Comparison of ENCODE assay signal across 17 mouse cellular contexts in the genomic region with DNA sequence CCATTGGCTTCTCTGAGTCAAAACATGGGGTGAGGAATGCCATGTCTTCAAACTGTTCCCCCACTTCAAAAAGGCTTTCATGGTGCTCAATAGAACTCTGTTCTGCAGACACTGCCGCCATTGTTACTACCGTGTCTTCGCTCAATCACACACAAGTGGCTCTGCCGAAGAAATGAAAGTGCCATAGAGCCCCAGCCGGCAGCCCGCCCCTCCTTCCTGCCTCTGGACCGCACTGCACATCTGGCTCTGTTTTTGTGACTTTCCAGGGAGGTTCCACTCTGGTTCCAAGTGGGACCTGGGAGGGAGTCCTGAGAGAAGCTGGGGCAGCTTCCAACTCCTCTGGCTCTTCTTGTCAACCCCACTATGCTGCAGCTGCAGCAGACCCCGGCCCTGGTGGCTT. TPM values are rescaled to one million over a fixed set of nuclear protein-coding genes. Genes with fewer than 3 reads are reported as not detected.
DNase-seq lines count a peak whose midpoint lies in the region; ATAC-seq and TF ChIP-seq lines count a peak whose summit lies in the region.
"Had no signal": no experiment of that assay in that cellular context is flagged by ENCODE, and none has a peak within 500 bp of the region (broad histone marks: within the 10 kb centered on the region; RNA-seq: fewer than 3 reads in every experiment).

No protein-coding gene starts in this region.

- ATAC-seq in lung, embryonic 14.5 days (ENCODE audit: insufficient read depth) = peak; percentile 48
- ATAC-seq in embryonic facial prominence, embryonic 11.5 days (replicated peaks; ENCODE audit: insufficient number of reproducible peaks, low FRiP score, low TSS enrichment, low read depth) = no peak
- peak; percentile 12; the same call in 1 of the 2 replicates for ATAC-seq in embryonic facial prominence, embryonic 14.5 days (ENCODE audit: low read depth)
- no peak for ATAC-seq in limb, embryonic 13.5 days (ENCODE audit: low FRiP score, low read depth)
- ATAC-seq: lung, postnatal 0 days had no signal

- H3K36me3 ChIP-seq in lung, embryonic 14.5 days (ENCODE audit: insufficient read depth) = no peaks in the 10 kb centered on the region
- no peaks in the 10 kb centered on the region for H3K36me3 ChIP-seq in embryonic facial prominence, embryonic 11.5 days (replicated peaks; ENCODE audit: control insufficient read depth, insufficient read depth, low read depth, low read length)
- H3K36me3 ChIP-seq in embryonic facial prominence, embryonic 14.5 days (ENCODE audit: control insufficient read depth, insufficient read depth, low read length) = no peaks in the 10 kb centered on the region
- H3K36me3 ChIP-seq in limb, embryonic 13.5 days = peaks cover 4% of the 10 kb centered on the region; the same call in 1 of the 2 replicates

- H3K4me2 ChIP-seq in lung, embryonic 14.5 days = no peak overlapping the region
- no peak overlapping the region for H3K4me2 ChIP-seq in embryonic facial prominence, embryonic 11.5 days (ENCODE audit: low read depth, low read length)
- no peak overlapping the region for H3K4me2 ChIP-seq in embryonic facial prominence, embryonic 14.5 days (ENCODE audit: low read depth, low read length)
- H3K4me2 ChIP-seq in limb, embryonic 13.5 days (replicated peaks) = peak overlapping the region; percentile 19

- WGBS in lung, embryonic 14.5 days = 45% methylated on average over 8 of the region's 8 CpGs
- WGBS in embryonic facial prominence, embryonic 11.5 days = 15% methylated on average over 8 of the region's 8 CpGs
- 34% methylated on average over 8 of the region's 8 CpGs for WGBS in embryonic facial prominence, embryonic 14.5 days
- 40% methylated on average over 8 of the region's 8 CpGs for WGBS in limb, embryonic 13.5 days

- H3K27me3 ChIP-seq in lung, embryonic 14.5 days (ENCODE audit: insufficient read depth, low read length) = no peaks in the 10 kb centered on the region
- no peaks in the 10 kb centered on the region for H3K27me3 ChIP-seq in embryonic facial prominence, embryonic 11.5 days (ENCODE audit: control insufficient read depth, insufficient read depth, low read length)
- no peaks in the 10 kb centered on the region for H3K27me3 ChIP-seq in embryonic facial prominence, embryonic 14.5 days (replicated peaks; ENCODE audit: control insufficient read depth, insufficient read depth, low read length)
- no peaks in the 10 kb centered on the region for H3K27me3 ChIP-seq in limb, embryonic 13.5 days

- TF ChIP-seq CTCF in lung, embryonic 14.5 days (IDR thresholded peaks at IDR 0.05; ENCODE audit: low read depth) = no peak

- H3K9ac ChIP-seq in lung, embryonic 14.5 days = no peak overlapping the region
- H3K9ac ChIP-seq in embryonic facial prominence, embryonic 11.5 days (replicated peaks; ENCODE audit: low read length) = no peak overlapping the region
- H3K9ac ChIP-seq in embryonic facial prominence, embryonic 14.5 days (ENCODE audit: low read depth, low read length) = no peak overlapping the region
- H3K9ac ChIP-seq in limb, embryonic 13.5 days = no peak overlapping the region
- H3K9ac ChIP-seq: liver, embryonic 14.5 days had no signal

- H3K4me1 ChIP-seq in lung, embryonic 14.5 days (ENCODE audit: insufficient read depth) = peaks cover 15% of the 10 kb centered on the region; the same call in 1 of the 2 replicates
- peaks cover 17% of the 10 kb centered on the region for H3K4me1 ChIP-seq in embryonic facial prominence, embryonic 11.5 days (ENCODE audit: control insufficient read depth, insufficient read depth, low read length)
- peaks cover 35% of the 10 kb centered on the region for H3K4me1 ChIP-seq in embryonic facial prominence, embryonic 14.5 days (ENCODE audit: control insufficient read depth, insufficient read depth, low read length)
- peaks cover 67% of the 10 kb centered on the region for H3K4me1 ChIP-seq in limb, embryonic 13.5 days
- H3K4me1 ChIP-seq: megakaryocyte, embryonic 14.5 days had no signal

- no peak overlapping the region for H3K4me3 ChIP-seq in lung, embryonic 14.5 days (ENCODE audit: low read depth, low read length)
- H3K4me3 ChIP-seq in embryonic facial prominence, embryonic 11.5 days (ENCODE audit: low read depth, low read length) = no peak overlapping the region
- H3K4me3 ChIP-seq in embryonic facial prominence, embryonic 14.5 days (ENCODE audit: low read depth, low read length) = no peak overlapping the region
- no peak overlapping the region for H3K4me3 ChIP-seq in limb, embryonic 13.5 days
- H3K4me3 ChIP-seq: megakaryocyte, embryonic 14.5 days had no signal

- H3K9me3 ChIP-seq in lung, embryonic 14.5 days (ENCODE audit: low read depth, low read length) = no peaks in the 10 kb centered on the region
- no peaks in the 10 kb centered on the region for H3K9me3 ChIP-seq in embryonic facial prominence, embryonic 11.5 days (replicated peaks; ENCODE audit: control insufficient read depth, low read length)
- no peaks in the 10 kb centered on the region for H3K9me3 ChIP-seq in embryonic facial prominence, embryonic 14.5 days (ENCODE audit: control insufficient read depth, low read length)
- no peaks in the 10 kb centered on the region for H3K9me3 ChIP-seq in limb, embryonic 13.5 days
- H3K9me3 ChIP-seq: megakaryocyte, embryonic 14.5 days had no signal

- 0 out of 2 replicates have a peak overlapping the region, but pooled peaks have one; percentile 7 for H3K27ac ChIP-seq in lung, embryonic 14.5 days (ENCODE audit: low read depth)
- H3K27ac ChIP-seq in embryonic facial prominence, embryonic 11.5 days (replicated peaks; ENCODE audit: low read depth, low read length) = peak overlapping the region; percentile 52
- peak overlapping the region; percentile 68 for H3K27ac ChIP-seq in embryonic facial prominence, embryonic 14.5 days (replicated peaks; ENCODE audit: low read depth, low read length)
- H3K27ac ChIP-seq in limb, embryonic 13.5 days = peak overlapping the region; percentile 67; the same call in 1 of the 2 replicates
- H3K27ac ChIP-seq: liver, embryonic 14.5 days had no signal

- DNase-seq in lung, embryonic 14.5 days = peak; percentile 34
- no peak for DNase-seq in lung, postnatal 25 days (ENCODE audit: low spot score)
- DNase-seq in embryonic facial prominence, embryonic 11.5 days (ENCODE audit: low spot score) = peak; percentile 66
- peak; percentile 46 for DNase-seq in embryonic facial prominence, embryonic 14.5 days (ENCODE audit: low spot score)
- DNase-seq in urinary bladder, postnatal 25 days (ENCODE audit: low spot score) = no peak
- DNase-seq in kidney, postnatal 25 days = no peak
- DNase-seq: cerebellum, adult 9-10 months; gastrocnemius, postnatal 10 days; heart, postnatal 10 days; kidney, adult 8-10 months; kidney, postnatal 36 days; thymus, postnatal 14 days had no signal

RNA-seq across cellular contexts. Expression of gene B230104I21Rik, which starts 49.3 kb away (rescaled TPM):
- polyA plus RNA-seq in lung, embryonic 14.5 days (2014; fragmentation: Nextera tagmentation; extraction: Ambion mirVana) = not detected in 2 replicates
- not detected in 2 replicates for polyA plus RNA-seq in embryonic facial prominence, embryonic 11.5 days (2014; fragmentation: Nextera tagmentation; extraction: Ambion mirVana)
- 0.33 TPM in 1 of 2 replicates, not detected in the other for polyA plus RNA-seq in embryonic facial prominence, embryonic 14.5 days (2014; fragmentation: Nextera tagmentation; extraction: Ambion mirVana)
- not detected in 2 replicates for polyA plus RNA-seq in limb, embryonic 13.5 days (2015; fragmentation: Nextera tagmentation; extraction: Ambion mirVana)
- polyA plus RNA-seq: liver, embryonic 14.5 days; lung, postnatal 0 days; small intestine, adult 2 months had no signal

Comparison
In these comparisons a context has a peak if more than half of its experiments do, and no peak if none do; other contexts are left out.
1. ATAC-seq: peak in lung, embryonic 14.5 days (single experiment) and embryonic facial prominence, embryonic 14.5 days (single experiment); none in embryonic facial prominence, embryonic 11.5 days (single experiment) and limb, embryonic 13.5 days (single experiment).
2. DNase-seq: peak in lung, embryonic 14.5 days (single experiment), embryonic facial prominence, embryonic 11.5 days (single experiment) and embryonic facial prominence, embryonic 14.5 days (single experiment); none in lung, postnatal 25 days (single experiment), urinary bladder, postnatal 25 days (single experiment) and kidney, postnatal 25 days (0 of 2).
3. H3K27ac ChIP-seq: peak in every context shown above with its lines; median percentile 68 in embryonic facial prominence, embryonic 14.5 days; 67 in limb, embryonic 13.5 days; 52 in embryonic facial prominence, embryonic 11.5 days; 7 in lung, embryonic 14.5 days.